In the genomic region with DNA sequence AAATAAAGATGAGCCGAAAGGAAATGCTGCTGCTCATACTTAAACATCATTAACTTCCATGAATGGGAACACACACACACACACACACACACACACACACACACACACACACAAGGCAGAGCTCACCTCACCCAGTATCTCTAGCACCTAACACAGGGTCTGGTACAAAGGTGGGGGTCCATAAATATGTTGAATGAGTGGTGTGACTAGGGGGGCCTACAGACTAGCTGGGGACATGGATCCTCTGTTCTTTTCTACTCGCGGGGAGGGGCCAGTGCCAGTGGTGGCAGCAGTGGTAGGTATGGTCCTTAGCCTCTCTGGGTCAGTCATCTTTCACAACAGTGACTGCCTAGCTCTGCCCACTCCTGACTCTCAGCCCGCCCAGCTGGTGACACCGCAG, we compare ENCODE assay signal across 14 mouse cellular contexts.
"Had no signal": no experiment of that assay in that cellular context is flagged by ENCODE, and none has a peak within 500 bp of the region (broad histone marks: within the 10 kb centered on the region; RNA-seq: fewer than 3 reads in every experiment).

No protein-coding gene starts in this region.

- H3K4me3 ChIP-seq: kidney, embryonic 15.5 days; left cerebral cortex, adult 2 months; liver, embryonic 15.5 days; megakaryocyte, embryonic 14.5 days had no signal

- H3K9ac ChIP-seq: kidney, embryonic 15.5 days; liver, embryonic 15.5 days had no signal

- H3K27ac ChIP-seq: left cerebral cortex, adult 2 months; liver, embryonic 15.5 days; macrophage; stomach, postnatal 0 days had no signal

- H3K27me3 ChIP-seq: kidney, embryonic 15.5 days; liver, embryonic 15.5 days; megakaryocyte, embryonic 14.5 days had no signal

- H3K36me3 ChIP-seq: kidney, embryonic 15.5 days; liver, embryonic 15.5 days had no signal

- H3K4me2 ChIP-seq: kidney, embryonic 15.5 days; liver, embryonic 11.5 days; liver, embryonic 15.5 days had no signal

- DNase-seq: kidney, adult 18-20 months; kidney, postnatal 25 days; lung, adult 2 months; lung, postnatal 10 days; midbrain, embryonic 14.5 days; thymus, postnatal 14 days had no signal

- ATAC-seq: hindbrain, embryonic 16.5 days had no signal

- H3K9me3 ChIP-seq: kidney, embryonic 15.5 days; liver, embryonic 15.5 days had no signal
